Mouse (Mus musculus): ENCODE data around the gene Cks1b. TPM values are rescaled to one million over a fixed set of nuclear protein-coding genes. Genes with fewer than 3 reads are reported as not detected.
A peak's percentile ranks its signal among the peaks of the same experiment; 100 is the strongest.
"Not testable (repeated sequence)": the region's sequence is repeated elsewhere in the genome, so short reads cannot be mapped to it uniquely, and the experiment has no call there.

Gene Cks1b
- polyA plus RNA-seq, 1 experiment from 2014 or later = 252 TPM

- peaks cover 29% of the 10 kb centered on the region for H3K36me3 ChIP-seq
- WGBS = 24% methylated on average over 5 of the region's 5 CpGs
- ATAC-seq (ENCODE audit: low FRiP score, low read depth) = no peak
- no peaks in the 10 kb centered on the region for H3K9me3 ChIP-seq
- no peaks in the 10 kb centered on the region for H3K27me3 ChIP-seq (replicated peaks)
- peak overlapping the region; percentile 26; the same call in 1 of the 2 replicates for H3K9ac ChIP-seq
- H3K4me3 ChIP-seq = peak overlapping the region; percentile 29; the same call in 1 of the 2 replicates
- peak overlapping the region; percentile 56 for H3K4me2 ChIP-seq (replicated peaks)
- no peak overlapping the region for H3K27ac ChIP-seq
- H3K4me1 ChIP-seq = peaks cover 17% of the 10 kb centered on the region; the same call in 1 of the 2 replicates
Observed at GRCm38 (mm10) chr3:89437269-89437668, 19.1 kb upstream of the Cks1b start.

DNA sequence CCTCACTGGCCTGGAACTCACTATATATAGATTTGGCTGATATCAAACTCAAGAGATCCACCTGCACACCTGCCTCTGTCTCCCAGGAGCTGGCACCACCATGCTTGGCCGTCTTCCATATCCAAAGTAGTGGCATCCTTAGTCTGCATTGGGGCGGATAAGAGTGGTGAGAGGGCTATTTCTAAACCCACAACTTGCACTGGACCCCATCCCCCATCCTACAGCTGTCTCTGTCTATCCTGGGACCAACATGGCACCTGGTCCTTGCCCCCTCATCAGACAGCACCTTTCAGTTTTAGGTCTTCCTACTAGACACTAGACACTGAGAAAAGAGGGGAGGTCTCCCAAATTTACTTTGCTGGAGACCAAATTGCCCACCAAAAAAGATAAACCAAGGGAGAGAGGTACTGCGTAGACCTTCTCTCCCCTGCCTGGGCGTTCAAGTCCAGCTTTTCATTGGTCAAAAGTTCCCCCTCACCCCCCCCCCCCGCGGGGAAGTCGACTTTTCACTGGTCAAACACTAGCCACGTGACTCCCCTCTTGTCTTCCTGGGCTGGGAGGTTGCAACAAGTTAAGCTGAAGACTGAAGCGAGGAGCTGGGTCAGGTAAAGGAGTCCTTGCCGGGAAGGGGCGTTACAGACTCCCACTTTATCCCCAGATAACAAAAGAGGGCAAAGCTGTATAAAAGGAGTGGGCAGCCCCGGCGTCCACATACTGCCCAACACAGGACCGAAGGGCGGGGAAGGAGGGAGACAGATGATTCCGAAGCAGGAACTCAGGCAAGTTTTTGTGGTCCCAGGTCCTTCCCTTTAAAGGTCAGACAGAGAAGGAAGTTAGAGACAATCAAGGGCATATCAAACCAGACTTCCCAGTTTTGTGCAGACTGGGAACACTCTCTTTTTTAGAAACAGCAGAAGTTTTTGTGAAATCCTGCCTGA is 18.3 kb upstream of the Cks1b start, which contains the start of gene Pbxip1:
TSS of gene Pbxip1 (plus strand) at position 531 of the 938 bp plus-strand sequence.
- WGBS = 5% methylated on average over 16 of the region's 16 CpGs
- Histone ChIP-seq H3K4me1 (peaks cover 17% of the 10 kb centered on the region), H3K4me2 (replicated peaks) (peak within 1 kb of the TSS; percentile 56), H3K36me3 (peaks cover 31% of the 10 kb centered on the region), H3K9ac (peak within 1 kb of the TSS; percentile 26), H3K9me3 (no peaks in the 10 kb centered on the region), H3K27me3 (replicated peaks) (no peaks in the 10 kb centered on the region), H3K4me3 (peak within 1 kb of the TSS; percentile 29), H3K27ac (no peak within 1 kb of the TSS)
- ATAC-seq (ENCODE audit: low FRiP score, low read depth) = peak; percentile 37; the same call in 1 of the 2 replicates

DNA sequence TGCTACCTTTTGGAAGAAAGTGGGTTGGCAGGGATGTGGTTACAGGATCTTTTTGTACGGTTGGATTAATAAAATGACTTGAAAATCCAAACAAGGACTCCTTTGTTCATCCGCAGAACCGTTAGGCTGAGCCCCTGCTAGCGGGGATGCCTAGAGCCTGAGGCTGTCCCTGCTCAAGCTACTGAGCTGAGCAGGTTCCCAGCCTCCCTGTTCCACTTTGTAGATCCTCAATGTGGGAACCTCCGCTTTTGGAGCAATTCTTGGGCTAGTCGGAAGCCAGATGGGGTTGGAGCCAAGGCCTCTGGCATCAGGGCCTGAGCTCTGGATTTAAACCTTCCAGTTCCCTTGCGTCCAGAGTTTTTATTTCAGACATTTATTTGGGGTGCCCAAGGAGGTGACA is 16.9 kb upstream of the Cks1b start:
- H3K9me3 ChIP-seq = no peaks in the 10 kb centered on the region
- H3K36me3 ChIP-seq = peaks cover 31% of the 10 kb centered on the region
- H3K4me1 ChIP-seq = peaks cover 28% of the 10 kb centered on the region
- no peak overlapping the region for H3K4me3 ChIP-seq
- no peak overlapping the region for H3K27ac ChIP-seq
- H3K4me2 ChIP-seq (replicated peaks) = no peak overlapping the region
- ATAC-seq (ENCODE audit: low FRiP score, low read depth) = no peak
- no peaks in the 10 kb centered on the region for H3K27me3 ChIP-seq (replicated peaks)
- H3K9ac ChIP-seq = no peak overlapping the region
- 72% methylated on average over 7 of the region's 7 CpGs for WGBS

DNA sequence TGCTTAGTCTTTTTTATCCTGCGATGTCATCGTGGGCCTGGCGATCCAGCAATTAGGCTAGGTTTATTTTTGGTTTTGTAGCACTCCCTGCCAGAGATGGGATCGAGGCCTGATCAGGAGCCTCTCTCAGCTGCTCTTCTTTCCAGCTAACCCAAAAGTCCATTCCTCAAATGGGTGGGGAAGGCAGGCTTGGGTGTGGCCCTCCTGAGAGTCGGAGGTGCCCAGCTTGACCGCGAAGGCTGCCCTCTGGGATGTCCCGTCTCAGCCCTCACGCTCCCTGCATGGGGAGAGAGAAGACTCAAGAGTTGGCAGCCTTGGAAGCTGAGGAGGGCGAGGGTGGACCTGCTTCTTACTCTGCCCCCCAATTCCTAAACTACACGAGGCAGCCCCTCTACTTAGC is 16.3 kb upstream of the Cks1b start:
- H3K36me3 ChIP-seq = peaks cover 31% of the 10 kb centered on the region
- no peaks in the 10 kb centered on the region for H3K27me3 ChIP-seq (replicated peaks)
- H3K9me3 ChIP-seq = no peaks in the 10 kb centered on the region
- H3K4me3 ChIP-seq = no peak overlapping the region
- peaks cover 28% of the 10 kb centered on the region for H3K4me1 ChIP-seq
- 83% methylated on average over 11 of the region's 11 CpGs for WGBS
- no peak overlapping the region for H3K9ac ChIP-seq
- H3K4me2 ChIP-seq (replicated peaks) = no peak overlapping the region
- no peak for ATAC-seq (ENCODE audit: low FRiP score, low read depth)
- no peak overlapping the region for H3K27ac ChIP-seq

- Histone ChIP-seq H3K27ac (no peak overlapping the region), H3K4me2 (replicated peaks) (no peak overlapping the region), H3K9ac (no peak overlapping the region), H3K4me3 (no peak overlapping the region), H3K36me3 (peaks cover 31% of the 10 kb centered on the region), H3K4me1 (peaks cover 28% of the 10 kb centered on the region), H3K27me3 (replicated peaks) (no peaks in the 10 kb centered on the region), H3K9me3 (no peaks in the 10 kb centered on the region)
- no peak for ATAC-seq (ENCODE audit: low FRiP score, low read depth)
- WGBS = 92% methylated on average over 8 of the region's 8 CpGs
Observed at GRCm38 (mm10) chr3:89432606-89433005, 14.4 kb upstream of the Cks1b start.

GRCm38 (mm10) chr3:89430171-89431159 is 12.3 kb upstream of the Cks1b start, which contains the start of gene Pygo2:
Pygo2 (plus strand) TSS chr3:89430214.
- peak; percentile 97 for ATAC-seq (ENCODE audit: low FRiP score, low read depth)
- H3K27ac ChIP-seq = peak within 1 kb of the TSS; percentile 69
- H3K4me1 ChIP-seq = peaks cover 11% of the 10 kb centered on the region
- H3K4me3 ChIP-seq = peak within 1 kb of the TSS; percentile 99
- H3K27me3 ChIP-seq (replicated peaks) = no peaks in the 10 kb centered on the region
- WGBS = 2% methylated on average over 67 of the region's 68 CpGs
- H3K9ac ChIP-seq = peak within 1 kb of the TSS; percentile 95
- H3K36me3 ChIP-seq = peaks cover 46% of the 10 kb centered on the region
- H3K9me3 ChIP-seq = no peaks in the 10 kb centered on the region
- peak within 1 kb of the TSS; percentile 91 for H3K4me2 ChIP-seq (replicated peaks)

DNA sequence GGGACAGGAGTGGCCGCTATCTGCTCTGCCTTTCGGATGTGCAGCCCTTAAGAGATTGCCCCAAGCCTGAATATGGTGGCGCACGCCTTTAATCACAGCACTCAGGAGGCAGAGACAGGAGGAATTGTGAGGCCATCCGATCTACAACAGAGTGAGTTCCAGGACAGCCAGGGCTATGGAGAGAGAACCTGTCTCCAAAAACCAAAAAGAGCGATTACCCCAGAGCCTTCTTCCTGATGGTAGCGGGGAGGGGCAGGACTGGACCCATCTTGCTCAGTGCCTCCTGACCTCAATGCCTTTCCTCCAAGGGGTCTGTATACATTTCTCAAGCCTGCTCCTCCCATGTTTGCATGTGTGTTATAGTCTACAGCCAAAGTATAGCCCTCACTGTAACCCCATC is 10.8 kb upstream of the Cks1b start:
- H3K4me3 ChIP-seq; H3K4me2 ChIP-seq (replicated peaks); H3K9ac ChIP-seq; H3K27me3 ChIP-seq (replicated peaks); H3K27ac ChIP-seq; ATAC-seq (ENCODE audit: low FRiP score, low read depth); H3K9me3 ChIP-seq: not testable (repeated sequence)
- H3K4me1 ChIP-seq = peaks cover 11% of the 10 kb centered on the region
- H3K36me3 ChIP-seq = peaks cover 46% of the 10 kb centered on the region
- 93% methylated on average over 7 of the region's 7 CpGs for WGBS

DNA sequence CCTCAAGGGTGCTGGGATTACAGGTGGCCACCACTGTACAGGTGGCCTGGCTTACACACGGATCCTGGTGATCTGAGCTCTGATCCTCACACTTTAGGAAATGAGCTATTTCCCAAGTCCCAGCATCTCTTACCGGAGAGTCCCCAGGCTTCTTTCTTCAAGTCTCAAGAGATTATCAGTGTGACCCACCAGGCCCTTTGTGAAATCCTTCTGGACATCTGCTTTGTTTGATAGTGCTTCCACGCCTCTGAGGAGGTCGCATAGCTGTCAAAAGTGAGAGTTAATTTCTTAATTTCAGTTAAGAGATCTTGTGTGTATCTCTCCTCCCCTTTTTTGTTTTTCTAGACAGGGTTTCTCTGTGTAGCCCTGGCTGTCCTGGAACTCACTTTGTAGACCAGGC is 7.7 kb upstream of the Cks1b start:
- no peak for ATAC-seq (ENCODE audit: low FRiP score, low read depth)

DNA sequence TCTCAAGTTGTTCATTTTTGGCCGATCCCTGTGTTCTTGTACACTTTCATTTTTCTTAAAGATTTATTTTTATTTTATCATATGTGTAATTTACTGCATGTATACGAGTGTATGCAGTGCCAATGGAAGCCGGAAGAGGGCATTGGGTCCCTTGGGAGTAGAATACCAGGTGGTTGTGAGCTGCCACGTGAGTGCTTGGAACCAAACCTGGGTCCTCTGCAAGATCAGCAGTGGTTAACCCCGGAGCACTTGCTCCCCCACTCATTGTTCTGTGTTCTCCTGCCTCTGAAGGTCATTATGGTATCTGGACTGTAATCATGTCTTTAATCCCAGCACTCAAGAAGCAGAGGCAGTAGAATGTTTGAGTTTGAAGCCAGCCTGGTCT is 7.0 kb upstream of the Cks1b start:
- Histone ChIP-seq H3K36me3 (peaks cover 29% of the 10 kb centered on the region), H3K4me1 (peaks cover 30% of the 10 kb centered on the region), H3K9ac (no peak overlapping the region), H3K9me3 (no peaks in the 10 kb centered on the region), H3K27ac (no peak overlapping the region), H3K27me3 (replicated peaks) (no peaks in the 10 kb centered on the region), H3K4me3 (no peak overlapping the region), H3K4me2 (replicated peaks) (no peak overlapping the region)
- WGBS = 88% methylated on average over 5 of the region's 5 CpGs
- ATAC-seq (ENCODE audit: low FRiP score, low read depth) = no peak

More for the DNA sequence above, 7.7 kb upstream of the Cks1b start:
- H3K9ac ChIP-seq = no peak overlapping the region
- no peak overlapping the region for H3K4me2 ChIP-seq (replicated peaks)
- peaks cover 29% of the 10 kb centered on the region for H3K36me3 ChIP-seq
- 88% methylated on average over 4 of the region's 4 CpGs for WGBS
- H3K4me3 ChIP-seq = no peak overlapping the region
- no peak overlapping the region for H3K27ac ChIP-seq
- H3K27me3 ChIP-seq (replicated peaks) = no peaks in the 10 kb centered on the region
- H3K9me3 ChIP-seq = no peaks in the 10 kb centered on the region
- H3K4me1 ChIP-seq = peaks cover 31% of the 10 kb centered on the region

- Histone ChIP-seq H3K4me3 (no peak overlapping the region), H3K9me3 (no peaks in the 10 kb centered on the region), H3K4me2 (replicated peaks) (no peak overlapping the region), H3K27me3 (replicated peaks) (no peaks in the 10 kb centered on the region), H3K27ac (no peak overlapping the region), H3K36me3 (peaks cover 29% of the 10 kb centered on the region), H3K9ac (no peak overlapping the region), H3K4me1 (peaks cover 35% of the 10 kb centered on the region)
- no peak for ATAC-seq (ENCODE audit: low FRiP score, low read depth)
- 94% methylated on average over 5 of the region's 5 CpGs for WGBS
Observed at GRCm38 (mm10) chr3:89424416-89425140, 6.4 kb upstream of the Cks1b start.

- no peaks in the 10 kb centered on the region for H3K9me3 ChIP-seq
- H3K4me3 ChIP-seq = peak overlapping the region; percentile 36; the same call in 1 of the 2 replicates
- H3K4me1 ChIP-seq = peaks cover 44% of the 10 kb centered on the region
- ATAC-seq (ENCODE audit: low FRiP score, low read depth) = no peak
- no peak overlapping the region for H3K27ac ChIP-seq
- 74% methylated on average over 6 of the region's 6 CpGs for WGBS
- H3K9ac ChIP-seq = no peak overlapping the region
- H3K4me2 ChIP-seq (replicated peaks) = peak overlapping the region; percentile 64
- no peaks in the 10 kb centered on the region for H3K27me3 ChIP-seq (replicated peaks)
- H3K36me3 ChIP-seq = peaks cover 29% of the 10 kb centered on the region
Observed at GRCm38 (mm10) chr3:89422556-89423205, 4.5 kb upstream of the Cks1b start.

Measured in neural tube, embryonic 12.5 days (tissue).